Mouse (Mus musculus): ENCODE data around the gene Atxn1. TPM values are rescaled to one million over a fixed set of nuclear protein-coding genes. Genes with fewer than 3 reads are reported as not detected.
A peak's percentile ranks its signal among the peaks of the same experiment; 100 is the strongest.

Gene Atxn1
- total and polyA plus RNA-seq, 3 experiments, result 0.39 to 1.1 TPM; not detected in 1

- no peak for TF ChIP-seq ZKSCAN1 (IDR thresholded peaks at IDR 0.05; ENCODE audit: low read depth, low read length)
- TF ChIP-seq UBTF (IDR thresholded peaks at IDR 0.05; ENCODE audit: borderline replicate concordance, insufficient read depth, low read depth, low read length), result no peak
Measured at GRCm38 (mm10) chr13:45693534-45693933, 271.3 kb downstream of the Atxn1 start (continued).

- peak overlapping the region; percentile 3 to 37; a peak in 3 of 4 replicates for H3K4me3 ChIP-seq (ENCODE audit: control insufficient read depth in 1 of 2, insufficient read depth in 1 of 2, low read depth in 2 of 2, low read length in 2 of 2)
- TF ChIP-seq UBTF (IDR thresholded peaks at IDR 0.05; ENCODE audit: borderline replicate concordance, insufficient read depth, low read depth, low read length) (no peak), EP300 (IDR thresholded peaks at IDR 0.05; ENCODE audit: low read depth in 1 of 2, low read length in 2 of 2) (no peak), GABPA (IDR thresholded peaks at IDR 0.05; ENCODE audit: low read depth, low read length) (no peak), USF1 (IDR thresholded peaks at IDR 0.05; ENCODE audit: low read depth, low read length) (no peak), TBP (IDR thresholded peaks at IDR 0.05; ENCODE audit: low read depth, low read length) (no peak), POLR2AphosphoS5 (IDR thresholded peaks at IDR 0.05; ENCODE audit: borderline replicate concordance, low read depth, low read length) (no peak), MXI1 (IDR thresholded peaks at IDR 0.05; ENCODE audit: low read depth, low read length) (no peak), NRF1 (IDR thresholded peaks at IDR 0.05; ENCODE audit: insufficient read depth, low read depth, low read length, poor library complexity, severe bottlenecking) (no peak)
- H3K27me3 ChIP-seq (ENCODE audit: control insufficient read depth in 1 of 2, insufficient read depth in 2 of 2, low read length in 2 of 2), result no peaks in the 10 kb centered on the region
- no peaks in the 10 kb centered on the region for H3K9me3 ChIP-seq (replicated peaks; ENCODE audit: insufficient read depth, low read length)
- peak overlapping the region; percentile 86 for H3K27ac ChIP-seq (ENCODE audit: control insufficient read depth, low read depth, low read length)
- H3K4me1 ChIP-seq (ENCODE audit: control insufficient read depth in 1 of 2, insufficient read depth in 2 of 2, low read length in 2 of 2), result peaks cover 7 to 19% of the 10 kb centered on the region in 2 experiments
- no peaks in the 10 kb centered on the region for H3K79me2 ChIP-seq (ENCODE audit: control insufficient read depth, insufficient read depth, low read length, poor library complexity)
- H3K36me3 ChIP-seq (ENCODE audit: control insufficient read depth in 1 of 2, insufficient read depth in 2 of 2, low read length in 2 of 2), result peaks cover 0 to 16% of the 10 kb centered on the region in 2 experiments; a peak in 2 of 4 replicates
- no peak for DNase-seq (ENCODE audit: low read depth, low spot score)
- H3K9ac ChIP-seq (ENCODE audit: control insufficient read depth, low read depth, low read length, poor library complexity, severe bottlenecking), result peak overlapping the region; percentile 58
Measured at GRCm38 (mm10) chr13:45693126-45693525, 271.7 kb downstream of the Atxn1 start.

GRCm38 (mm10) chr13:45692440-45692839 is 272.4 kb downstream of the Atxn1 start:
- Histone ChIP-seq H3K4me1 (ENCODE audit: control insufficient read depth in 1 of 2, insufficient read depth in 2 of 2, low read length in 2 of 2) (peaks cover 7 to 19% of the 10 kb centered on the region in 2 experiments), H3K9ac (ENCODE audit: control insufficient read depth, low read depth, low read length, poor library complexity, severe bottlenecking) (peak overlapping the region; percentile 58; the same call in 1 of the 2 replicates), H3K27me3 (ENCODE audit: control insufficient read depth in 1 of 2, insufficient read depth in 2 of 2, low read length in 2 of 2) (no peaks in the 10 kb centered on the region), H3K27ac (ENCODE audit: control insufficient read depth, low read depth, low read length) (peak overlapping the region; percentile 86; the same call in 1 of the 2 replicates), H3K4me3 (ENCODE audit: control insufficient read depth in 1 of 2, insufficient read depth in 1 of 2, low read depth in 2 of 2, low read length in 2 of 2) (no peak overlapping the region), H3K79me2 (ENCODE audit: control insufficient read depth, insufficient read depth, low read length, poor library complexity) (no peaks in the 10 kb centered on the region), H3K9me3 (replicated peaks; ENCODE audit: insufficient read depth, low read length) (no peaks in the 10 kb centered on the region), H3K36me3 (ENCODE audit: control insufficient read depth in 1 of 2, insufficient read depth in 2 of 2, low read length in 2 of 2) (peaks cover 0 to 16% of the 10 kb centered on the region in 2 experiments; a peak in 2 of 4 replicates)
- TF ChIP-seq MYC (IDR thresholded peaks at IDR 0.05; ENCODE audit: low read depth, low read length) (no peak), TAL1 (IDR thresholded peaks at IDR 0.05; ENCODE audit: low read length) (no peak), JUND (IDR thresholded peaks at IDR 0.05; ENCODE audit: low read depth, low read length) (no peak), KAT2A (conservative IDR thresholded peaks at IDR 0.05; ENCODE audit: low read depth, low read length) (no peak), TBP (IDR thresholded peaks at IDR 0.05; ENCODE audit: low read depth, low read length) (no peak), MAFK (IDR thresholded peaks at IDR 0.05; ENCODE audit: borderline replicate concordance, low read depth, low read length) (no peak)
- peak; percentile 23 for DNase-seq (ENCODE audit: low read depth, low spot score)
